Mouse (Mus musculus) mouse trophoblast stem cell (cell line): Measurements from ENCODE around the gene Scp2.
"Not testable (repeated sequence)": the region's sequence is repeated elsewhere in the genome, so short reads cannot be mapped to it uniquely, and the experiment has no call there.

ENCODE experiments used
- in situ Hi-C, 2 experiments: fragments of 300-500 bp; cut with MseI, MboI; formaldehyde crosslinking; loops; 2 replicates in 1 of 2; 3 replicates in 1 of 2; pipeline ENCODE4 v1.15.1; 2025

Gene Scp2

DNA sequence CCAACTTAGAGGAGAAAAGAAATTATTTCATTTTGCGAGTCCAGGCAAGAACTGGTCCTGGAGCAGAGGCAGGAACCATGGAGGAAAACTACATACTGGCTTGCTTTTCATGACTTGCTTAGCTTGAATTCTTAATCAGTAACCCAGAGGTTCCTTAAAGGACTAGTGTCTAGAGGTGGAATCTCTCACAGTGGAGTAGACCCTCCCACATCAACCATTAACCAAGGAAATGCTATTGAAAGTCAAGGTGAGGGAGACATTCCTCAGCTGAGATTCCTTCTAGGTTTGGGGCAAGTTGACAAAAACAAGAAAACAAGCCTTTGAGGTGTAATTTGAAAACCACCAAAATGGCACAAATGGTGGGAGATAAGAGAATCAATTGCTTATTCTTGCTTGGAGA is at the start of gene Scp2:
Scp2 (minus strand) TSS at position 119 of the 400 bp plus-strand sequence.
- in situ Hi-C loops, result no loop called here

DNA sequence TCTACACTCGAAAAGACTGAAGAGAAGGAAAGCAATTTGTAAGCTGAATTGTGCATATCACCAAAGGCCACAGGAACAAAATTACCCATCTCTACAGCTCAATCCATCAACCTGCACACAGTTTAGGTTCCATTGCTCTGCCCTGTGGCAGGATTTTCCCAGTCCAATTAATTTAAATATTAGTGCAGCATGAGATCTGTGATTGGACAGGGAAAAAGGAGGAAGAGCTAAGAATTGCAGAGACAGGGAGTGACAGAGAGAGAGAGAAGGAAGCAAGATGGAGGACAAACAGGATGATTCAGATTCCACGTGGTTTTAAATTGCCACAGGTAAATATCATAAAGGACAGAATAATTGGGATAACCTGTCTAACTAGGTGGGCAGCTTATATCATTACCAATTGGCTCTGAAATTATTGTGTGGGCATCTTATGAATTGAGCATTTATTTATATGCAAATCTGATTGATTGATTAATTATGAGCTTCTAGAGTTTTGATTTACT is 48.1 kb upstream of the Scp2 start:
- in situ Hi-C loops, result no loop called here

DNA sequence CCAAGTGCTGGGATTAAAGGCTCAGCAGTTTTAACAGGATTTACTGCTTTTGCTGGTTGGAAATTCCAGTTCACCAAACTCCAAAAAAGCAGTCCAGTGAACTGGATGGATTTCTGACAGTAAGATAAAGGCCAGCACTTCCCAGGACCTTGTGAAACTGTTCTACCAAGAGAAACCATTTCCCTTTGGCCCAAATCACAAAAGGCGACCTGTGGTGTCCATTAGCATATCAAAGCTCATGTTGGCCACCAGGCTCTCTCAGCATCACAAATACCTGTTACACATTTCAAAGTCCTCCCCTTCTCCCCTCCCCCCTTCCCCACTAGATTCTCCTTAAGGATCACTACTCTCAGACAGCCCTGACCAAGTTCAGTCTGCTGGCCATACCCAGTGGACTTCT is 37.5 kb upstream of the Scp2 start:
- in situ Hi-C loops, result no loop called here

DNA sequence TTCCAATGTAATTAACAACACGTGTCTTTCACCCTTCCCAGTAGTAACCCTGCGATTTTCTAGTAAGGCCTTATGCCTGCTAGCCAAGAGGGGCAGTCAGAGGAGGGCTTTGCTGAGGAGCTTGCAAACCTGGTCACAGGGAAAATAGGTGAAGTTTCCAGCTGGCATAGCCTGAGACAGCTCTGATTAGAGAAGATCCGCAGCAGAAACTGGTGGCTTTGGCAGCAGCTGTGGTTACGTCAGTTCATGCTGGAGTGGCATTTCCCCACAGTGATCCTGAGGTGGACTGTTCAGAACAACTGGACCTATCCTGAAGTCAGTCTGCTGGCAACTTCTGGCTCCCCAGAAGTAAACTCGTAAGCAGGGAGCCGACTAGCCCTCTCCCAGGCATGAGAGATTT is 23.3 kb upstream of the Scp2 start:
- in situ Hi-C loops, result no loop called here

DNA sequence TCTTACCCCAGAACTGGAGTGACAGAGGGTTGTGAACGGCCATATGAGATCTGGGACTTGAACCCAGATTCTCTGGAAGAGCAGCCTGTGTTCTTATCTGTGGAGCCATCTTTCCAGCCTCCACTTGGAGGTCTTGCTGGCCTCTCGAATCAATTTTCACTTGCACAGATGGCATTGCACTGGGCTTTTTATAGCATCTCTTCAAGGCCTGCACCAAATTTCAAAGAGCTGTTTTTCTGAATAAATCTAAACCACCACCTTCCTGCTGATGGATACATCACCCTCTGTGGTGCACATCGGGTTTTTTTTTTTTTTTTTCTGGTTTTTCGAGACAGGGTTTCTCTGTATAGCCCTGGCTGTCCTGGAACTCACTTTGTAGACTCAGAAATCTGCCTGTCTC is 22.1 kb upstream of the Scp2 start:
- in situ Hi-C loops, result no loop called here

DNA sequence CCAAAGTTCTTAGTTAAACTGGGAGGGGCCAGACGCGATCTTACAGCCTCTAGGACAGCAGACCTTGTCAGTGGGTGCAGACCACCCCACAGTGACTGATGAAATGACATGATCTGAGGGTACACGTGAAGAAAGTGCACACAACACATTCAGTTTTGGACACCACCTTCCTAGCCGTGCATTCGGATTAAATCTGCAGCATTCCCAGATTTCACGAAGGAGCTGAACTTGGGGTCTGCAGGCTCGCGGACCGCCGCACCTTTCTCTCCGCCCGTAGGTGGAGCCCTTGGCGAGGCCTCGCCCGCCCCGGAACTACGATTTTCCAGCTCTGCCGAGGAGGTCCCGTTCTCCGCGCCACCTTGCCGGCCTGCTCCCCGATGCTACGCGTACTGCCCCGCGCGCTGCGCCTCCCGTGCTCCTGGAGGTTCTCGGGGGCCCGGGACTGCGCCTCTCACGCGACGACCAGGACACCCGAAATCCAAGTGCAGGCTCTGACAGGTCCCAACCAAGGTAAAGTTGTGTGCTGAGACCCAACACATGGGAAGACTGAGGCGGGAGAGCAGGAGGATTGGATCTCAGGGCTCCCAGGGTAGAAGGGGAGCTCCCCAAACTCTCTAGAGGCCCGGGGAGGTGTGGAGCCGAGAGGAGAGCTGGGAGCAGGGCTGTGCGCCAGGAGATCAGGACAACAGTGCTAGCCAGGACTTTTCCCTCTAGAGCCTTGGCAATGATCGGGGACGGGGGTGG is 20.5 kb upstream of the Scp2 start, which contains the start of gene Echdc2:
Echdc2 (plus strand) TSS at position 286 of the 744 bp plus-strand sequence.
- in situ Hi-C loops, result no loop called here

DNA sequence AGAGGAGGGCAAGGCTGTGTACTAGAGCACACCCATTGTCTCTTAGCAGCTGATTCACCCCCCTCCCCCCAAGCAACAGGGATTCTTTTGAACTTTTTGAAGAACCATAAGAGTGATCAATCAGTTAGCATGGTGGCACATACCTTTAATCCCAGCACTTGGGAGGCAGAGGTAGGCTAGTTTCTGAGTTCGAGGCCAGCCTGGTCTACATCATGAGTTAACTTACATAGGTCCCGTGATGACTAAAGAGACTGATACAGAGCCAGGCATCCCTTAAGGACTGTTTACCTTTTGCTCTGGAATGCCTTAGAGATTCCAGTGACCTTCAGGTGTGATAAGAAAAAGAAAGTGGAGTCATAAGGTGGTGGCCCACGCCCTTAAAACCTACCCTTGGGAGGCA is 18.5 kb upstream of the Scp2 start:
- in situ Hi-C loops, result no loop called here

DNA sequence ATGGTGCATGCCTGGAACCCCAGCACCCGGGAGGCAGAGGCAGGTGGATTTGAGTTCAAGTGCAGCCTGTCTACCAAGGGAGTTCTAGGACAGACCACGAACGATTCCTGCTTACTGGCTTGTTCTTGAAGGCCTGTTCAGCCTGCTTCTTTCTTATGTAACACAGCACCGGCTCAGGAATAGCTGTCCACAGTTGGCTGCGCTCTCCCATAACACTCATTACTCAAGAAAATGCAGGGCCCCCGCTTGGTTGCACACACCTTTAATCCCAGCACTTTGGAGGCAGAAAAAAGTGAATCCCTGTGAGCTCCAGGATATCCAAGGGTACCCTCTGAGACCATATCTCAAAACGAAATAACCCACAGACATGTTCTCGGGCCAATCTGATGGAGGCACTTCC is 17.1 kb upstream of the Scp2 start:
- in situ Hi-C loops, result no loop called here

DNA sequence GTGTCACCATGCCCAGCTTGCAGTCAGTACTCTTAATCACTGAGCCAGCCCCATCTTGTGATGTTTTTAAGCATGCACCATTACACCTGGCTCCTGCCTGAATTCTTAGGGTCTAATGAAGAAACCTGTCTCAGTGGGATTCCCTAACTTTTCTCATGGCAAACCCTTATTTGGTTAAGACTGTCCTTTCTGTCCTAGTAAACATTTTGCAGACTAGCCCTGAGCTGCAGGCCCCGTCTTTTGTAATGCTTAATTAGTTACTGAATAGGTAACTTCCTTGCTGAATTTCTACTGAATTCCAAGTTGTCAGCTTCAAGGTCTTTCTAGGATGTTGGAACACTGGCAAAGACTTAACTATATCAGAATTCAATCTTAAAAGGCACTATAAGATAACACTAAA is 10.3 kb upstream of the Scp2 start:
- in situ Hi-C loops, result not testable (repeated sequence)

DNA sequence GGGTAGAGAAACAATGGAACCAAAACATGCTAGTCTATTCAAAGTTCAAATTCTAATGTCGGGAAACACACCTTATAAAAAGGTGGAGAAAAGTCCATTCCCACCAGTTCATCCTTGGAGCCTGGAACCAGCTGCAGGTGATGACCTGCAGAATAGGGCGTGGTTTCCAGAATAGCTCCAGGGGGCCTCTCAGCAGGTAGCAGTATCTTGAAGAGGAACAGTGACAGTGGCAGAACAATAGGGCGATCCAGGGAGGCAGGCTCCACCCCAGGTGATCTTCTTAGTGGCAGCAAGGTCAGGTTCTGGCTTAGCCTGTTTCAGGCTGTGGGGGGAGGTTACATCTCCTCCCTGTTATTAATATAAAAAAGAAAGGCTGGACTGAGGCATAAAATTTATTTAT is 756 bp upstream of the Scp2 start:
- in situ Hi-C loops, result not testable (repeated sequence)

DNA sequence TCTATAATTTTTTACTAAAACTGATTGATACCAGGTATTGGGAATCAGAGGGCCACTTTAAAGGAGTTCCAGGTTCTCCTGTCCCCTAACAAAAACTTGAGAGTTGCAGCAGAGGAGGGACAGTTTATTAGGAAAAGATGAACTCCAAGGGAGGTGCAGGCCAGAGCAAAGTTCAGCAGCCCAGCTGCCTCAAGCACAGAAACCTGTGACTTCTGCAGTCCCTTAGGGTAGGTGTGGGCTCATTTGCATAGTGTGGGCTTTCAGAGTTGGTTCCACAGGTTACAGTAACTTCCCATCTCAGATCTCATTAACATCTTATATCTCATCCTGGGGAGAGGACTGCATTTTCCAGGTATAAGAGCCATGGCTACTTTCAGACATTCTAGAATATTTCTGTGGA is 1.0 kb downstream of the Scp2 start:
- in situ Hi-C loops, result no loop called here

DNA sequence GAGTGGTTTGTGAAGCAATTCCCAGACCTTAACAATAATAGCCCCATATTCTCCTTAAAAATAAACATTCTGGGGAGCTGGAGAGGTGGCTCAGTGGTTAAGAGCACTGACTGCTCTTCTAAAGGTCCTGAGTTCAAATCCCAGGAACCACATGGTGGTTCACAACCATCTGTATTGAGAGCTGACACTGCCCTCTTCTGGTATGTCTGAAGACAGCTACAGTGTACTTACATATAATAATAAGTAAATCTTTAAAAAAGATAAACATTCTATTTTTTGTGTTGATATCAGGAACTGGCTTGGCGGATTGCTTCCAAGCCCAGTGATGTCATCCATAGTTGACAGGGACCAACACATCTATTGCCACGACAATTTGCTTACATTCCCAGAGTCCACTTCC is 1.6 kb downstream of the Scp2 start:
- in situ Hi-C loops, result not testable (repeated sequence)

DNA sequence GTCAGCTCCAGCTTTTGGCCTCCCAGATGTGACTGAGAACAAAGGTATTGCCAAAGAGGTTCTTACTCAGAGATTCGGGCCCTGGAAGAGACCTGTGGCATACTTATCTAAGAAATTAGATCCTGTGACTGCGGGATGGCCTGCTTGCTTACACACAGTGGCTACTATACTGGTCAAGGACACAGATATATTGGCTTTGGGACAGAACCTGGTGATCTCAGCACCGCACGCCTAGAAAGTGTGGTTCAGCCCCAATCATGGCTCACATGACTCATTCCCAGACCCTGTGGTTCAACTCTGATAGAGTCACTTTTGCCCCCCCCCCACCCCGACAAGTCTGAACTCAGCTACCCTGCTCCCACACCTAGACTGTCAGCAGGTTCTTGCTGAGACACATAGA is 7.9 kb downstream of the Scp2 start:
- in situ Hi-C loops, result no loop called here

DNA sequence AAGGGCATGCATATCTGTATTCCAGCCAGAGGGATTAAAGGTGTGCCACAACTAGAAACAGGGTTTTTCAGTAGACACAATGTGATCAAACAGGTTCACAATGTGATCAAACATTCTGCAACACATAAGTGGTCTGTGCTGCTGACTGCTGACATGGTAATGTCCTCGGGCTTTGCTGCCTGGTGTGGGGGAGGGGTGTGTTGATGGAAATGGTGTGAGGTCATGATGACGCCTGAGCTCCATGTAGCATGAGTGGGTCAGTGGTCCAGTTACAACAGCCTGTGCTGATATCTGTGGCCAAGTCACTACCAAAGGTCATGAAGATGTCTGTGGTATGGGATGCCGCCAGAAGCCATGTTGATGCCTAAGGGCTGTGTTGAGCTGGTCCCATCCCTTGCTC is 14.3 kb downstream of the Scp2 start:
- in situ Hi-C loops, result no loop called here

DNA sequence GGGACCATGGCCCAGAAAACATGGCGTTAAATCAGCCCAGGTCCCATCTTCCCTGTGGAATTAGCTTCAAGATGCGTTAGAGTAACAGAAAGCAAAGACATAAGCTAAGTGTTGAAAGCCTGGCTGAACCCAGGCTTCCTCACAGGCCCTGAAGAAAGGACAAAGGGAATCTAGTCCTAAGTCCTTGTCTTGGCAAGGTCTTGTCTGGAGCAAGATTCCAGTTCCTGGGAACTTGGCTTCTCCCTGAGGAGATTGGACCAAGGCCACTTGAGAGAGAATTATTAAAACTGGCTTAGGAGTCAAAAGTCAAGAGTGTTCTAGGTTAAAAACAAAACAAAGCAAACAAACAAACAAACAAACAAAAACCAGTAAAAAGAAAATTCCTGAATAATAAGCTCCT is 16.5 kb downstream of the Scp2 start:
- in situ Hi-C loops, result no loop called here

DNA sequence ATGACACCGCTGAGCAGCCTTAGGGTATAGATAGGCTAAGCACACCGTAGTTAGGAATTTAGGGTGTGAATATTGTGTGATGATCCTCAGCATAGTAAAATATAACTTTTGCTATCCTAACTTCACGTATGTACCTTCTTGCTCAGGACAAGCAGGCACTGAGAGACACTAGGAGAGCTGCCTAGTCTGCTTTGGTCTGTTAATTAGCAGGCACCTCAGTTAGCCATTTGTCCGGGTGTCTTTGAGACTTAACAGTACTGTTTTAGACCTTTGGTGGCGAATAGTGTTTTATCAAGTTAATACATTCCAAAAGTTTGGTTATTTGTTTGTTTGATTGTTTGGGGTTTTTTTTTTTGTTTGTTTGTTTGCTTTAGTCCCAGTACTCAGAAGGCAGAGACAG is 17.3 kb downstream of the Scp2 start:
- in situ Hi-C loops, result no loop called here

DNA sequence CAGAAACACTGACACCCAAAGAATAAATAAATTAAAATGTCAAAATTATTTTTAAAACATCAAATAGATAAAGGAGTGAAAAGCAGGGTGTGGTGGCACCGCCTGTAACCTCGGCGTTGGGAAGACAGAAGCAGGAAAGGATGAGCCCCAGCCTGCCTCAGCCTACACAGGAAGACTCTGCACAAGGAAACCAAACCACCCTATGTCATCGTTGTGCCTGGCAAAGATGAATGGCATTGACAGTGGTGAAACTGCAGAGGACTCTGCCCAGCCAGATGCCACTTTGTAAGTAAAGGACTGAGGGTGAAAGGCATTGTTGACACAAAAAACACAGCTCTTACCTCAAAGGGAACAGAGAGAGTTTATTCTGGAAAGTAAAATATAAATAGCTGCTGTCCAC is 18.5 kb downstream of the Scp2 start:
- in situ Hi-C loops, result no loop called here

DNA sequence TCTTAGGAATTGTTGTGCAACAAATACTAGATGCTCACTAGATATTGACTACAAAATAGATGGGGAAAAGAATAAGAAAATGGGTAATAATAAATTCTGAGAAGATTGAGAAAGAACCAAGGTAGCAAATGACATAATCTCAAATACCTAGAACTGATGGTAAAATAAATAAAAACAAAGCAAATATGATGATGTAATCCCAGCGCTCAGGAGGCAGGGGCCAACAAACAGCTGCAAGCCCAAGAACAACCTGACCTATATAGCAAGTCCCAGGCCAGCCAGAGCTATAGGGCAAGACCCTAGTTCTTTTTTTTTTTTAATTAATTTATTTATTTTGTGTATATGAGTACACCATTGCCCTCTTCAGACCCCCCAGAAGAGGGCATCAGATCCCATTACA is 20.7 kb downstream of the Scp2 start:
- in situ Hi-C loops, result no loop called here

DNA sequence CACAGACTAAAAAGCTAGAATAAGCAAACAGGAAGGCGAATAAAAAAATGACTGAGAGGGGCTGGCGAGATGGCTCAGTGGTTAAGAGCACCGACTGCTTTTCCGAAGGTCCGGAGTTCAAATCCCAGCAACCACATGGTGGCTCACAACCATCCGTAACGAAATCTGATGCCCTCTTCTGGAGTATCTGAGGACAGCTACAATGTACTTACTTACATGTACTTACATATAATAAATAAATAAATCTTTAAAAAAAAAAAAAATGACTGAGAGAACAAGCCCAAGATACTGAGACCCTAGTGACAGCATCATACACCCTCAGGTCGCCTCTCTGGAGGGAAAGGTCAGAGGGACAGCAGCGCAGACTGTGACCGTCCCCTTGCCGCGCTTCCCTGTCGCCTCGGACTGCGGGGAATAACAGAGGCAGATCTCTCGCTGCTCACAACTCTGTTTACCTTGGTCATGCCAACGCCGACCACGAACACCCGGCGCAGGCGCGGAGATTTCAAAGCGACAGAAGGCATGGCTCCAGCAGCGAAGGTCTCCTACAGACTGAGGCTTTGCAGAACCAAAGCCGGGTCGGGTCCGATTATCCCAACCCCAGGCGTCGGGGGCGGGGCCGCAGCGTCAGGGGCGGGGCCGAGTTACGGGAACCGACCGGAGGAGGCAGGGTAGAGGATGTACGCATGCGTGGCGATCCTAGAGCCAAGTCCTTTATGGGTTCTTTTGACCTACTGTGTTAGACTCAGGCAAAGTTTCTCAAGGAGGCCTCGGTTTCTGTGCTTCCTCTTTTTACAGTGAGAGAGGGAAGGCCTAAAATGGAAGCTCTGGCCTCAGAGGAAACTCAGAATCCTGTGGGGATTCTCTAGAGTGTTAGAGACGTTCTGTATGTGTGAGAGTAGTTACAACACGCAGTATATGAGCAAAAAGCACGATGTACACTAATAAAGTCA is 26.6 kb downstream of the Scp2 start:
- in situ Hi-C loops, result no loop called here

DNA sequence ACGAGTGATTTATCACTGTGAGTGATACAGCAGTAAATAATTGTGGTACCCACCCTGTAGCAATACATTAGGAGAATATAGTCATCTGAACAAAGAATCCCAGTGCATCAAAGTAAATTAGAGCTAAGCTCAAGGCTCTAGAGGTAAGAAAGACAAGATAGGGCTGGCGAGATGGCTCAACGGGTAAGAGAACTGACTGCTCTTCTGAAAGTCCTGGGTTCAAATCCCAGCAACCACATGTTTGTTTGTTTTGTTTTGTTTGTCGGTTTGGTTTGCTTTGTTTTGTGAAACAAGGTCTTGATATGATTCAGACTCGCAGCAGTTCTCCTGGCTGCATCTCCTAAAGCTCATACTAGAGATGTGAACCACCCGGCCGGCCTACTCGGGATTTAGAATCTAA is 27.3 kb downstream of the Scp2 start:
- in situ Hi-C loops, result no loop called here

DNA sequence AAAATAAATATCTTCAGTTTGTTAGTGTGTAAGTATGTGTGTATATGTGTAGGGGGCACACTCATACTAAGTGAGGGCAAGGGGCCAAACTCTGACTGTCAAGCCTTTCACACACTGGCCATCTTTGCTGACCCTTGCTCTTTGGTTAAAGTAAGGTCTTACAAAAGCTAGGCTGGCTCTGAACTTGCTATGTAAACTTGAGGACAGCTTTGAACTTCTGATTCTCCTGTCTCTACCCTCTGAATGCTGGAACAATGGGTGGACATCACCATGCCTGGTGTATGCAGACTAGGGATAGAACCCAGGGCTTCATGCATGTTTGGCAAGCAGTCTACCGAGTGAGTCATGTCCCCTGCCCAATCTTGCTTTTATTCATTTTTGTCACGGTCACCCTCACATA is 28.3 kb downstream of the Scp2 start:
- in situ Hi-C loops, result no loop called here

DNA sequence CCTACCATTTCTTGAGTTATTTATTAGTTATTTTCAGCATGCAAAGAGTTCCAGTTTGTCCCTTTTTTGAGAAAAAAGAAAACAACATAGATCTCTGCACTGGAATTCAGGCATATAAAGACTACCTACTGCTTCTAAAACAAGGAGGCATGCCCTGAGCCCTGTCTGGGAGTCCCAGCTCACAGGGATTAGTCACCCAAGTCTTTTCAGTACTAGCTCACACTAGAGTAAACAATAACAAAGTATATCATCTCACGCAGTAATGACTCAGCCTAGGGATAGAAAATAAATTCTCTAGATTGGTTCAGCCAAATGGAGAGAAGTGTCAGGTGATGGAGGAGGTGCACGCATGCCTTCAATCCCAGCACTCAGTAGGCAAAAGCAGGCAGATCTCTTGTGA is 34.1 kb downstream of the Scp2 start:
- in situ Hi-C loops, result no loop called here

DNA sequence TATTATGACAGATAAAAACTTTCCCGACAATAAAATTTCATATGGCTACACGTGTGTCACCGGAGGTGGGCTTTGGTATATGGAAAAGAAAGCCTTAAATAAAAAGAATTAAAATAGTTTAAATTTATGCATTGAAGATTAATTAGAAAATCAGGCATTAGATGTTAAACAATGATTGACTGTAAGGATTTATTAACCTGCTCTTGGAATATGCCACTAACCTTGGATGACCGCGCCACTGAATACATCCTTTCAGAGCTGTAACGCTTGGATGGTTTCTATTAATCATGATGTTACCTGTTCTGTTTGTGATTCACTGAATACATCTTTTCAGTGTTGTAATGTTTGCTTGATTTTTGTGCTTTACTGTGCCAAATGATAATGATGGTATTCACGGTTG is 35.1 kb downstream of the Scp2 start:
- in situ Hi-C loops, result no loop called here
